Comparison of ENCODE assay signal across 8 mouse cellular contexts in the genomic region with DNA sequence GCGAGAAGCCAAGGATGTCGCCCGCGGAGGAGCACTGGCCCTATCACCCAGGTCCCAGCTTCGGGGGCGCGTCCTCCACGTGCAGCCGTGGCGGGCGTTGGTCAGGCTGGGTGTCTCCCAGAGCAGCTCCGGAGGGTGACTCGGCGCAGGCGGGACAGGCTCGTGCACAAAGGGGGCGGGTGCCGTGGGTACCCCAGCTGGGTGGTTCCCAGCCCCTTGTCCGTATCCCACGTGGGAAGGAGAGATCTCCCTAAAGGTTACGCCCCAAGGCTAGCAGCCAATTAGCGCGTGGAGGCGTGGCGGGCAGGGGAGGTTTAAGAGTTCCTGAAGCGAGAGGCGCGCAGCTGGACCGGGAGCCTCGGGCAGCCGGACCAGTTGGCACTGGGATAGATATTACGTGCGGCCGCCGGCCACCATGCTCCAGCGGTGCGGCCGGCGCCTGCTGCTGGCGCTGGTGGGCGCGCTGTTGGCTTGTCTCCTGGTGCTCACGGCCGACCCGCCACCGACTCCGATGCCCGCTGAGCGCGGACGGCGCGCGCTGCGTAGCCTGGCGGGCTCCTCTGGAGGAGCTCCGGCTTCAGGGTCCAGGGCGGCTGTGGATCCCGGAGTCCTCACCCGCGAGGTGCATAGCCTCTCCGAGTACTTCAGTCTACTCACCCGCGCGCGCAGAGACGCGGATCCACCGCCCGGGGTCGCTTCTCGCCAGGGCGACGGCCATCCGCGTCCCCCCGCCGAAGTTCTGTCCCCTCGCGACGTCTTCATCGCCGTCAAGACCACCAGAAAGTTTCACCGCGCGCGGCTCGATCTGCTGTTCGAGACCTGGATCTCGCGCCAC. TPM values are rescaled to one million over a fixed set of nuclear protein-coding genes. Genes with fewer than 3 reads are reported as not detected.
A peak's percentile ranks its signal among the peaks of the same experiment; 100 is the strongest.
DNase-seq lines count a peak whose midpoint lies in the region; ATAC-seq and TF ChIP-seq lines count a peak whose summit lies in the region.

A gene (plus strand): TSS at position 320 of the 835 bp plus-strand sequence.

- H3K9ac ChIP-seq in forebrain, embryonic 12.5 days, result peak within 1 kb of the TSS; percentile 94
- H3K9ac ChIP-seq in heart, postnatal 0 days (replicated peaks; ENCODE audit: low read depth, low read length), result peak within 1 kb of the TSS; percentile 37
- peak within 1 kb of the TSS; percentile 59 for H3K9ac ChIP-seq in neural tube, embryonic 14.5 days (replicated peaks; ENCODE audit: low read depth, low read length)

- peak within 1 kb of the TSS; percentile 83 for H3K4me3 ChIP-seq in E14TG2a.4 (replicated peaks; ENCODE audit: low read length)
- peak within 1 kb of the TSS; percentile 82 for H3K4me3 ChIP-seq in forebrain, embryonic 12.5 days (replicated peaks)
- H3K4me3 ChIP-seq in heart, postnatal 0 days (ENCODE audit: low read depth, low read length), result peak within 1 kb of the TSS; percentile 54
- H3K4me3 ChIP-seq in neural tube, embryonic 14.5 days (ENCODE audit: low read depth, low read length), result peak within 1 kb of the TSS; percentile 45

- H3K27me3 ChIP-seq in E14TG2a.4 (ENCODE audit: insufficient read depth, low read length), result peaks cover 94% of the 10 kb centered on the region
- H3K27me3 ChIP-seq in forebrain, embryonic 12.5 days, result peaks cover 28% of the 10 kb centered on the region
- H3K27me3 ChIP-seq in heart, postnatal 0 days (ENCODE audit: control insufficient read depth, insufficient read depth, low read length), result peaks cover 56% of the 10 kb centered on the region
- H3K27me3 ChIP-seq in neural tube, embryonic 14.5 days (ENCODE audit: control insufficient read depth, insufficient read depth, low read length), result peaks cover 3% of the 10 kb centered on the region; the same call in 1 of the 2 replicates

- TF ChIP-seq EP300 in heart, postnatal 0 days (IDR thresholded peaks at IDR 0.05; ENCODE audit: low read depth), result no peak

- ATAC-seq in forebrain, embryonic 12.5 days (ENCODE audit: low FRiP score), result peak; percentile 64
- peak; percentile 56 for ATAC-seq in heart, postnatal 0 days (ENCODE audit: insufficient read depth, low read depth)
- ATAC-seq in neural tube, embryonic 14.5 days (ENCODE audit: low read depth), result peak; percentile 59

- peak within 1 kb of the TSS; percentile 99 for H3K27ac ChIP-seq in forebrain, embryonic 12.5 days
- peak within 1 kb of the TSS; percentile 55 for H3K27ac ChIP-seq in heart, postnatal 0 days (ENCODE audit: low read depth)
- peak within 1 kb of the TSS; percentile 40 for H3K27ac ChIP-seq in neural tube, embryonic 14.5 days (ENCODE audit: low read depth, low read length)

- H3K4me1 ChIP-seq in E14TG2a.4 (replicated peaks; ENCODE audit: low read depth, low read length), result peaks cover 66% of the 10 kb centered on the region
- H3K4me1 ChIP-seq in forebrain, embryonic 12.5 days, result peaks cover 72% of the 10 kb centered on the region
- peaks cover 35% of the 10 kb centered on the region for H3K4me1 ChIP-seq in heart, postnatal 0 days (ENCODE audit: control insufficient read depth, insufficient read depth)
- H3K4me1 ChIP-seq in neural tube, embryonic 14.5 days (ENCODE audit: control insufficient read depth, insufficient read depth, low read length), result peaks cover 39% of the 10 kb centered on the region

- no peaks in the 10 kb centered on the region for H3K36me3 ChIP-seq in E14TG2a.4 (ENCODE audit: insufficient read depth, low read length)
- 0 out of 2 replicates have a peak, but pooled peaks cover under 1% of the 10 kb centered on the region for H3K36me3 ChIP-seq in forebrain, embryonic 12.5 days (replicated peaks)
- no peaks in the 10 kb centered on the region for H3K36me3 ChIP-seq in heart, postnatal 0 days (replicated peaks; ENCODE audit: control insufficient read depth, insufficient read depth, low read length)
- H3K36me3 ChIP-seq in neural tube, embryonic 14.5 days (ENCODE audit: control insufficient read depth, insufficient read depth, low read length), result no peaks in the 10 kb centered on the region

- peak; percentile 68 for DNase-seq in c-Kit-negative CD71-positive TER-119-positive erythroid progenitor cells, embryonic 14.5 days (ENCODE audit: low read depth, low spot score)
- DNase-seq in heart, postnatal 0 days (ENCODE audit: low spot score), result peak; percentile 70
- DNase-seq in kidney, postnatal 4 days, result peak; percentile 95 to 97
- DNase-seq in lung, adult 18-20 months, result peak; percentile 96 to 97
- DNase-seq in testis, postnatal 14 days (ENCODE audit: low spot score), result peak; percentile 85

- H3K9me3 ChIP-seq in E14TG2a.4 (ENCODE audit: low read length), result peaks cover 11% of the 10 kb centered on the region
- 0 out of 2 replicates have a peak, but pooled peaks cover 3% of the 10 kb centered on the region for H3K9me3 ChIP-seq in forebrain, embryonic 12.5 days
- H3K9me3 ChIP-seq in heart, postnatal 0 days (replicated peaks; ENCODE audit: control insufficient read depth, low read length), result no peaks in the 10 kb centered on the region
- H3K9me3 ChIP-seq in neural tube, embryonic 14.5 days (ENCODE audit: control insufficient read depth, low read length), result no peaks in the 10 kb centered on the region

- 0% methylated on average over 90 of the region's 91 CpGs for WGBS in forebrain, embryonic 12.5 days
- WGBS in heart, postnatal 0 days, result 0% methylated on average over 87 of the region's 91 CpGs
- WGBS in neural tube, embryonic 14.5 days, result under 1% methylated on average over 79 of the region's 91 CpGs

- TF ChIP-seq CTCF in E14TG2a.4 (conservative IDR thresholded peaks at IDR 0.05; ENCODE audit: low read length), result no peak
- no peak for TF ChIP-seq CTCF in heart, postnatal 0 days (IDR thresholded peaks at IDR 0.05; ENCODE audit: low read depth)

- H3K4me2 ChIP-seq in forebrain, embryonic 12.5 days, result peak within 1 kb of the TSS; percentile 83
- H3K4me2 ChIP-seq in heart, postnatal 0 days (ENCODE audit: low read depth, low read length), result peak within 1 kb of the TSS; percentile 63
- H3K4me2 ChIP-seq in neural tube, embryonic 14.5 days (ENCODE audit: low read depth, low read length), result peak within 1 kb of the TSS; percentile 85

RNA-seq across cellular contexts. Expression of the gene that starts here (rescaled TPM):
- polyA plus RNA-seq in forebrain, embryonic 12.5 days (2016; fragmentation: Nextera tagmentation; extraction: Ambion mirVana), result 30.9 and 32.8 TPM in 2 replicates
- total RNA-seq in heart, postnatal 0 days (2014; rRNA removed; ENCODE audit: low replicate concordance), result 8.2 and 22.3 TPM in 2 replicates
- 4.1 and 4.4 TPM in 2 replicates for polyA plus RNA-seq in heart, postnatal 0 days (2015; fragmentation: Nextera tagmentation; extraction: Ambion mirVana)
- polyA plus RNA-seq in neural tube, embryonic 14.5 days (2014; fragmentation: Nextera tagmentation; extraction: Ambion mirVana), result 17.7 and 18.2 TPM in 2 replicates

Comparison
In these comparisons a context has a peak if more than half of its experiments do, and no peak if none do; other contexts are left out.
1. Peak in every context shown above with its lines: DNase-seq, ATAC-seq, H3K4me3 ChIP-seq and H3K27ac ChIP-seq.
2. H3K27ac ChIP-seq: peak in every context shown above with its lines; median percentile 99 in forebrain, embryonic 12.5 days; 55 in heart, postnatal 0 days; 40 in neural tube, embryonic 14.5 days.
3. H3K9ac ChIP-seq: peak in every context shown above with its lines; median percentile 94 in forebrain, embryonic 12.5 days; 59 in neural tube, embryonic 14.5 days; 37 in heart, postnatal 0 days.